In genomic region chr2:157861273-157861944, GRCm38 (mm10) we compare ENCODE assay signal across 15 mouse cellular contexts. TPM values are rescaled to one million over a fixed set of nuclear protein-coding genes. Genes with fewer than 3 reads are reported as not detected.
A peak's percentile ranks its signal among the peaks of the same experiment; 100 is the strongest.
DNase-seq lines count a peak whose midpoint lies in the region; ATAC-seq and TF ChIP-seq lines count a peak whose summit lies in the region.
"Had no signal": no experiment of that assay in that cellular context is flagged by ENCODE, and none has a peak within 500 bp of the region (broad histone marks: within the 10 kb centered on the region; RNA-seq: fewer than 3 reads in every experiment).

No protein-coding gene starts in this region.

- H3K9ac ChIP-seq in heart, adult 2 months (ENCODE audit: low read depth, low read length), result no peak overlapping the region
- H3K9ac ChIP-seq in heart, embryonic 12.5 days, result no peak overlapping the region
- no peak overlapping the region for H3K9ac ChIP-seq in liver, embryonic 13.5 days
- no peak overlapping the region; the same call in 1 of the 2 replicates for H3K9ac ChIP-seq in neural tube, embryonic 15.5 days (replicated peaks)

- H3K27ac ChIP-seq in heart, adult 2 months, result peak overlapping the region; percentile 39
- H3K27ac ChIP-seq in heart, embryonic 12.5 days (ENCODE audit: poor library complexity, severe bottlenecking), result no peak overlapping the region
- no peak overlapping the region for H3K27ac ChIP-seq in liver, embryonic 13.5 days
- peak overlapping the region; percentile 45 for H3K27ac ChIP-seq in neural tube, embryonic 15.5 days (replicated peaks)

- no peak overlapping the region for H3K4me2 ChIP-seq in heart, embryonic 12.5 days
- H3K4me2 ChIP-seq in liver, embryonic 13.5 days, result no peak overlapping the region
- H3K4me2 ChIP-seq in neural tube, embryonic 15.5 days, result no peak overlapping the region

- WGBS in heart, adult 2 months, result 56% methylated on average over 10 of the region's 10 CpGs
- 43% methylated on average over 10 of the region's 10 CpGs for WGBS in heart, embryonic 12.5 days
- WGBS in liver, embryonic 13.5 days (ENCODE audit: insufficient replicate concordance), result 54% methylated on average over 10 of the region's 10 CpGs
- WGBS in neural tube, embryonic 15.5 days, result 62% methylated on average over 10 of the region's 10 CpGs
- 77% methylated on average over 10 of the region's 10 CpGs for WGBS in lung, adult 2 months

- no peaks in the 10 kb centered on the region for H3K79me2 ChIP-seq in heart, adult 2 months (replicated peaks; ENCODE audit: control insufficient read depth, insufficient read depth, low read length)

- ATAC-seq in heart, embryonic 12.5 days (ENCODE audit: insufficient number of reproducible peaks, low FRiP score), result no peak
- ATAC-seq in megakaryocyte, adult 5-6 weeks (ENCODE audit: poor library complexity, severe bottlenecking), result no peak
- peak; percentile 54; the same call in 1 of the 2 replicates for ATAC-seq in liver, embryonic 13.5 days (ENCODE audit: low read depth)
- ATAC-seq in neural tube, embryonic 15.5 days (ENCODE audit: low FRiP score), result no peak

- no peaks in the 10 kb centered on the region for H3K9me3 ChIP-seq in heart, embryonic 12.5 days (replicated peaks)
- no peaks in the 10 kb centered on the region for H3K9me3 ChIP-seq in megakaryocyte, embryonic 14.5 days
- H3K9me3 ChIP-seq in liver, embryonic 13.5 days (replicated peaks), result no peaks in the 10 kb centered on the region
- no peaks in the 10 kb centered on the region for H3K9me3 ChIP-seq in neural tube, embryonic 15.5 days (replicated peaks)

- TF ChIP-seq EP300 in heart, adult 2 months (IDR thresholded peaks at IDR 0.05; ENCODE audit: insufficient read depth, low read depth, low read length), result no peak

- peak in 1 of 2 experiments; percentile 45 for DNase-seq in heart, adult 2 months
- DNase-seq in liver, embryonic 13.5 days, result peak; percentile 4
- DNase-seq in lung, adult 2 months, result no peak
- DNase-seq: cerebellum, adult 18-20 months; kidney, adult 8-10 months; lung, postnatal 4 days; thymus, adult 18-20 months had no signal

- no peak overlapping the region for H3K4me3 ChIP-seq in heart, adult 2 months
- no peak overlapping the region for H3K4me3 ChIP-seq in heart, embryonic 12.5 days
- peak overlapping the region; percentile 38 for H3K4me3 ChIP-seq in megakaryocyte, embryonic 14.5 days (replicated peaks)
- no peak overlapping the region for H3K4me3 ChIP-seq in liver, embryonic 13.5 days (replicated peaks)
- H3K4me3 ChIP-seq in neural tube, embryonic 15.5 days (replicated peaks), result no peak overlapping the region
- H3K4me3 ChIP-seq in lung, adult 2 months (replicated peaks; ENCODE audit: extremely low read depth, low read depth, low read length), result no peak overlapping the region
- H3K4me3 ChIP-seq: erythroblast, embryonic 14.5 days had no signal

- H3K36me3 ChIP-seq in heart, adult 2 months (ENCODE audit: control insufficient read depth, insufficient read depth, low read length), result no peaks in the 10 kb centered on the region
- H3K36me3 ChIP-seq in heart, embryonic 12.5 days, result no peaks in the 10 kb centered on the region
- peaks cover 17% of the 10 kb centered on the region for H3K36me3 ChIP-seq in megakaryocyte, embryonic 14.5 days (replicated peaks; ENCODE audit: low read length)
- H3K36me3 ChIP-seq in liver, embryonic 13.5 days, result no peaks in the 10 kb centered on the region
- no peaks in the 10 kb centered on the region for H3K36me3 ChIP-seq in neural tube, embryonic 15.5 days

- no peaks in the 10 kb centered on the region for H3K27me3 ChIP-seq in heart, adult 2 months (ENCODE audit: control insufficient read depth, insufficient read depth, low read length)
- H3K27me3 ChIP-seq in heart, embryonic 12.5 days (replicated peaks), result no peaks in the 10 kb centered on the region
- H3K27me3 ChIP-seq in megakaryocyte, embryonic 14.5 days (replicated peaks), result no peaks in the 10 kb centered on the region
- no peaks in the 10 kb centered on the region for H3K27me3 ChIP-seq in liver, embryonic 13.5 days
- no peaks in the 10 kb centered on the region for H3K27me3 ChIP-seq in neural tube, embryonic 15.5 days (replicated peaks)

- TF ChIP-seq POLR2A in heart, adult 2 months (IDR thresholded peaks at IDR 0.05; ENCODE audit: insufficient read depth, low read depth, low read length), result no peak
- TF ChIP-seq POLR2A in lung, adult 2 months (IDR thresholded peaks at IDR 0.05; ENCODE audit: borderline replicate concordance, extremely low read depth, low read depth, low read length), result no peak

- H3K4me1 ChIP-seq in heart, adult 2 months (ENCODE audit: control insufficient read depth, insufficient read depth, low read length), result peaks cover 2% of the 10 kb centered on the region
- peaks cover 25% of the 10 kb centered on the region for H3K4me1 ChIP-seq in heart, embryonic 12.5 days (replicated peaks)
- peaks cover 88% of the 10 kb centered on the region for H3K4me1 ChIP-seq in megakaryocyte, embryonic 14.5 days
- peaks cover 13% of the 10 kb centered on the region for H3K4me1 ChIP-seq in liver, embryonic 13.5 days (replicated peaks)
- H3K4me1 ChIP-seq in neural tube, embryonic 15.5 days, result peaks cover 37% of the 10 kb centered on the region
- no peaks in the 10 kb centered on the region for H3K4me1 ChIP-seq in lung, adult 2 months (ENCODE audit: control insufficient read depth, insufficient read depth, low read length)

- no peak for TF ChIP-seq CTCF in heart, adult 2 months (IDR thresholded peaks at IDR 0.05)
- no peak for TF ChIP-seq CTCF in lung, adult 2 months (IDR thresholded peaks at IDR 0.05; ENCODE audit: insufficient read depth, low read length)

- intact Hi-C loops in heart, adult 2 months (cut with DNase I), result loop anchor here (5.0 kb wide), 1 partner anchor 39 kb away; no protein-coding TSS in a partner anchor

RNA-seq across cellular contexts. Expression of gene Vstm2l, which starts 53.0 kb away (rescaled TPM):
- not detected for total RNA-seq in heart, adult 2 months (2021)
- 0.08 TPM in 1 of 2 replicates, not detected in the other for polyA plus RNA-seq in heart, adult 2 months (2012; rRNA removed)
- not detected in 2 replicates for polyA plus RNA-seq in heart, embryonic 12.5 days (2016; fragmentation: Nextera tagmentation; extraction: Ambion mirVana)
- polyA plus RNA-seq in megakaryocyte, embryonic 14.5 days (2012; ENCODE audit: insufficient read depth, low replicate concordance), result not detected in 2 replicates
- total RNA-seq in megakaryocyte, adult 5-6 weeks (2015), result not detected in 2 replicates
- not detected in 2 replicates for total RNA-seq in megakaryocyte, adult 5-6 weeks (2017)
- polyA plus RNA-seq in liver, embryonic 13.5 days (2015; fragmentation: Nextera tagmentation; extraction: Ambion mirVana), result not detected in 2 replicates
- 31.2 and 42.9 TPM in 2 replicates for polyA plus RNA-seq in neural tube, embryonic 15.5 days (2015; fragmentation: Nextera tagmentation; extraction: Ambion mirVana)
- polyA plus RNA-seq in lung, adult 2 months (2012; rRNA removed), result not detected in 2 replicates
- total RNA-seq: gastrocnemius, adult 18-20 months; hematopoietic stem cell, adult 5-6 weeks had no signal
- polyA plus RNA-seq: erythroblast, embryonic 14.5 days; liver, embryonic 16.5 days had no signal

Comparison
In these comparisons a context has a peak if more than half of its experiments do, and no peak if none do; other contexts are left out.
1. H3K27ac ChIP-seq: peak in heart, adult 2 months (single experiment) and neural tube, embryonic 15.5 days (single experiment); none in heart, embryonic 12.5 days (single experiment) and liver, embryonic 13.5 days (single experiment).
2. RNA of gene Vstm2l, which starts 53.0 kb away (polyA plus RNA-seq): 31.2 to 42.9 TPM in neural tube, embryonic 15.5 days; 0.08 TPM in heart, adult 2 months, not detected in heart, embryonic 12.5 days, not detected in lung, adult 2 months, not detected in megakaryocyte, embryonic 14.5 days and not detected in liver, embryonic 13.5 days; every median in the first group is over 10 times any median in the second.